Mouse (Mus musculus): ENCODE results near the gene Pex6. TPM values are rescaled to one million over a fixed set of nuclear protein-coding genes. Genes with fewer than 3 reads are reported as not detected.

Pex6 gene
- total RNA-seq, 2 experiments from 2014 or later: 50.8 to 58.9 TPM

DNA sequence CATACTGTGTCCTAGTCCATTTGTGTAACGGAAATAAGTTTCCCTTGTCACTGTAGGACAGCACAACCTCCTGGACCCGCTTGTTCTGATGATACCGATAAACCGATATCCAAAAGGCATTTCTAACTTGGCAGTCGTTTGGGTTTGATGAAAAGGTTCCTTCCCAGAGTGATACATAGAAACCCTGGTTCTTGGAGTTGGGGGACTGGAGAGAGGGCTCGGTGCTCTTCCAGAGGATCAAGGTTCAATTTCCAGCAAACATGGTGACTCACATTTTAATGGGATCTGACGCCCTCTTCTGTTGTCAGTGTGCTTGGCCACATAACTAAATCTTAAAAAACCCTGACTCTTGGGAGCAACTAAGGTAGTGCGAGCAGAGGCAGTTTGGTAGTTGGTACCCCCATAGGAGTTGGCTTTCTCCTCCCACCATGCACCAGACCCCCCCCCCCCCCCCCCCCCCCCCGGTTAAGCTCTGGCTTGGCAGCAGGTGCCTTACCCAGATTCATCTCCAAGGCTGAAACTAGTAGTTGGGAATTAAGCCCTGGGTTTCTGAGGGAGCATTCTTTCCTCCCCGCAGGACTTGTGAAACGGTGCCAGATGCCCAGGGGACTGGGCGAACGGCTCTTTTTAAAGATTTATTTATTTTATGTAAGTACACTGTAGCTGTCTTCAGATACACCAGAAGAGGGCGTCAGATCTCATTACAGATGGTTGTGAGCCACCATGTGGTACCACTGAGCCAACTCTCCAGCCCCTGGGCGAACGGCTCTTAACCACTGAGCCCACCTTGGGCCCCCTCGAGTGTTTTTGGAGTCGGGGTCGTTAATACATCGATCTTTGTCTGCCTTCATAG lies 62.2 kb downstream of the Pex6 start:
- DNase-seq (ENCODE audit: low spot score in 2 of 2): no peak

DNA sequence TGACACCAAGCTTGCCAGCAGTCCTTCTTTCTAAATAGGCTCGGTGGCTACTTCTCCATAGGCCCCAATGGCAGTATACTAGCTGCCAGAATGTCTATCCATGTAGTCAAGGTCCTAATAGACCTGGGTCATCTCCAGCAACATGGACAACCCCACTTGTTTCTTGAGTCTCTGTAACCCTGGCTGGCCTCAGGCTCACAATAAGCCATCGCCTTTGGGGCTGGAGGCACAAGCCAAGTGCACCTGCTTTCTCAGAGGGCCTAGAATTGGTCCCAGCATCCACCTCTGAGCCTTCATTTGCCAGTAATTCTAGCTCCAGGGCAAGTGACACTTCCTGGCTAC lies 62.8 kb downstream of the Pex6 start:
- no peak for DNase-seq (ENCODE audit: low spot score in 2 of 2)

DNA sequence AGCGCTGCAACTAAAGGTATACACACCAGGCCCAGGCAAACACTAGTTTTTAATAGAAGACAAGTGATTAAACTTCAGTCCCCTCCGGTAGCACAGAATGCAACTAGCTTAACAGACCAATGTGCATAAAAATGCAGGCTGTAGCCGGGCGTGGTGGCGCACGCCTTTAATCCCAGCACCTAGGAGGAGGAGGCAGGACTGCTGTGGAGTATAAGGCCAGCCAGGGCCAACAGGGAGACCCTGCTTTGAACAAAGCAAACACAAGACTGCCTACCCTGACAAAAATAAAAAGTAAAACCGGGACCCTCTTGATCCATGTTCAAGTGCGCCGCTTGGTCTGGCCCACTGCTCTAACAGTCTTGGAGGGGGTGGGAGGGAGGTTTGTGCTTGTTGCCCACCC lies 63.8 kb downstream of the Pex6 start:
- DNase-seq (ENCODE audit: low spot score in 2 of 2): no peak

Other genes with a start within 250 kb of the Pex6 start
- 100 to 1,000 TPM; 130 to 135 TPM for gene Ttbk1, start 223.8 kb upstream of the Pex6 start, total RNA-seq (2021)
- 1 to 10 TPM; 2.8 TPM for gene Dnph1, start 214.8 kb upstream of the Pex6 start, total RNA-seq (2021)
- 10 to 100 TPM; 61.0 to 64.5 TPM for gene Cul9, start 165.1 kb upstream of the Pex6 start, total RNA-seq (2021)
- gene Srf, start 155.3 kb upstream of the Pex6 start, total RNA-seq (2021): 10 to 100 TPM; 70.4 to 77.9 TPM
- 10 to 100 TPM in 1 of 2 experiments, 1 to 10 TPM in 1; 9.5 to 10.1 TPM for gene Ptk7, start 82.0 kb upstream of the Pex6 start, total RNA-seq (2021)
- 10 to 100 TPM; 24.3 to 26.2 TPM for gene Klc4, start 65.4 kb upstream of the Pex6 start, total RNA-seq (2021)
- 10 to 100 TPM; 51.8 to 53.0 TPM for gene Mrpl2, start 65.2 kb upstream of the Pex6 start, total RNA-seq (2021)
- 10 to 100 TPM; 26.1 to 27.1 TPM for gene Cul7, start 61.1 kb upstream of the Pex6 start, total RNA-seq (2021)
- gene Rrp36, start 37.1 kb upstream of the Pex6 start, total RNA-seq (2021): 10 to 100 TPM; 17.1 to 17.2 TPM
- gene Mea1, start 32.7 kb upstream of the Pex6 start, total RNA-seq (2021): 100 to 1,000 TPM; 120 to 125 TPM
- 100 to 1,000 TPM; 190 to 207 TPM for gene Klhdc3, start 30.5 kb upstream of the Pex6 start, total RNA-seq (2021)
- 10 to 100 TPM; 81.5 to 89.3 TPM for gene Ppp2r5d, start 6.4 kb upstream of the Pex6 start, total RNA-seq (2021)
- under 1 TPM in 1 of 2 experiments, not detected in 1; 0.84 TPM for gene Gnmt, start 17.7 kb downstream of the Pex6 start, total RNA-seq (2021)
- 10 to 100 TPM; 65.2 to 67.9 TPM for gene Cnpy3, start 40.8 kb downstream of the Pex6 start, total RNA-seq (2021)
- gene Ptcra, start 52.2 kb downstream of the Pex6 start, total RNA-seq (2021): under 1 TPM in 1 of 2 experiments, not detected in 1; 0.28 TPM
- gene 2310039H08Rik, start 61.2 kb downstream of the Pex6 start, total RNA-seq (2021): 1 to 10 TPM; 6.4 to 8.3 TPM
- 10 to 100 TPM; 48.2 to 53.2 TPM for gene Rpl7l1, start 71.2 kb downstream of the Pex6 start, total RNA-seq (2021)
- 10 to 100 TPM; 53.2 to 58.9 TPM for gene Bicral, start 147.0 kb downstream of the Pex6 start, total RNA-seq (2021)
- 10 to 100 TPM; 33.5 to 33.8 TPM for gene Tbcc, start 179.2 kb downstream of the Pex6 start, total RNA-seq (2021)
- gene Prph2, start 199.0 kb downstream of the Pex6 start, total RNA-seq (2021): not detected

Data from left cerebral cortex, adult 18-20 months (tissue).